Mouse (Mus musculus) mesoderm, embryonic 11.5 days (tissue): Measurements from ENCODE around the gene Emc9.

ENCODE experiments used
- DNase-seq: peaks from one replicate; pipeline ENCODE4 v3.0.0-alpha.2; 2012; ENCODE audit warnings: low read depth, low spot score

The Emc9 gene

GRCm38 (mm10) chr14:55584702-55585565 is at the start of gene Emc9:
TSS of gene Emc9 (minus strand) at chr14:55585302.
- peak; percentile 51 for DNase-seq

GRCm38 (mm10) chr14:55629312-55629711 is 44.2 kb upstream of the Emc9 start:
- DNase-seq, result peak; percentile 24

GRCm38 (mm10) chr14:55628077-55628827 is 43.1 kb upstream of the Emc9 start:
- no peak for DNase-seq

- no peak for DNase-seq
Measured at GRCm38 (mm10) chr14:55618486-55619195, 33.5 kb upstream of the Emc9 start.

- peak; percentile 14 for DNase-seq
Measured at GRCm38 (mm10) chr14:55617822-55618221, 32.7 kb upstream of the Emc9 start, which contains the start of gene Rec8. TSS of gene Rec8 (plus strand) at chr14:55618037.

- no peak for DNase-seq
Measured at GRCm38 (mm10) chr14:55616844-55617243, 31.7 kb upstream of the Emc9 start.

GRCm38 (mm10) chr14:55615876-55616275 is 30.8 kb upstream of the Emc9 start:
- no peak for DNase-seq

- DNase-seq, result no peak
Measured at GRCm38 (mm10) chr14:55614565-55615178, 29.6 kb upstream of the Emc9 start.

- no peak for DNase-seq
Measured at GRCm38 (mm10) chr14:55613346-55613745, 28.2 kb upstream of the Emc9 start.

- no peak for DNase-seq
Measured at GRCm38 (mm10) chr14:55608339-55608738, 23.2 kb upstream of the Emc9 start.

GRCm38 (mm10) chr14:55605743-55606459 is 20.8 kb upstream of the Emc9 start:
- DNase-seq, result no peak

GRCm38 (mm10) chr14:55604823-55605222 is 19.7 kb upstream of the Emc9 start:
- no peak for DNase-seq

GRCm38 (mm10) chr14:55603633-55604576 is 18.8 kb upstream of the Emc9 start:
- peak; percentile 86 for DNase-seq

GRCm38 (mm10) chr14:55603271-55603632 is 18.1 kb upstream of the Emc9 start, which contains the start of gene Irf9:
TSS of gene Irf9 (plus strand) at chr14:55603571.
- DNase-seq, result no peak

- no peak for DNase-seq
Measured at GRCm38 (mm10) chr14:55598521-55599390, 13.7 kb upstream of the Emc9 start.

- DNase-seq, result no peak
Measured at GRCm38 (mm10) chr14:55596036-55596690, 11.1 kb upstream of the Emc9 start.

GRCm38 (mm10) chr14:55592226-55592625 is 7.1 kb upstream of the Emc9 start:
- no peak for DNase-seq

- DNase-seq, result peak; percentile 93
Measured at GRCm38 (mm10) chr14:55591331-55591891, 6.3 kb upstream of the Emc9 start, which contains the start of gene Rnf31. TSS of gene Rnf31 (plus strand) at chr14:55591708.
